Mouse (Mus musculus): Measurements from ENCODE around the gene Abca13.
"Not testable (repeated sequence)": the region's sequence is repeated elsewhere in the genome, so short reads cannot be mapped to it uniquely, and the experiment has no call there.

The Abca13 gene

DNA sequence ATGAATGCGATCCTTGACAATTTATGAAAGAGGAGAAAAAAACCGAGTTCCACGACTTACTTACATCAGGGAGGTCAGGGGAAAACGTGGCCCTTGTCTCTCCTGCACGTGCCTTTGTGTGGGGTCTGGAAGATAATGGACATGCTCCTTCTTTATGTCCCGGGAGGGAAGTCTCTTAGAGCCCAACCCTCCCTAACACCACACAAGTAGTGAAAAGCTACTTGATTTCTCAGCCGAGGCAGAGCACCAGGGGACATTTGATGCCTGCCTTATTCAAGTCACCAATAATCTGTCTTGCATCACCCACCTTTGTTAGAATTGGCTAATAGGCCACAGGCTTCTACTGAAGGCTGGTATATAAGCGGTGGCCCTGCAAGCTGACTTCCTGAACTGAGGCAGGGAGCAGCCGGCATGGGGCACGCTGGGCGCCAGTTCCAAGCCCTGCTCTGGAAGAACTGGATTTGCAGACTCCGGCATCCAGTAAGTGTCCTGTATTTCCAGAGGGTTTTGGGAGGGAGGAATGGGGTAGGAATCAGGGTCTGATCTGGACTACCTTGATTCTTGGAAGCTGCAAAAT lies at the start of gene Abca13:
TSS of gene Abca13 (plus strand) at position 388 of the 577 bp plus-strand sequence.
- no peak for DNase-seq (ENCODE audit: low read depth, low spot score)

DNA sequence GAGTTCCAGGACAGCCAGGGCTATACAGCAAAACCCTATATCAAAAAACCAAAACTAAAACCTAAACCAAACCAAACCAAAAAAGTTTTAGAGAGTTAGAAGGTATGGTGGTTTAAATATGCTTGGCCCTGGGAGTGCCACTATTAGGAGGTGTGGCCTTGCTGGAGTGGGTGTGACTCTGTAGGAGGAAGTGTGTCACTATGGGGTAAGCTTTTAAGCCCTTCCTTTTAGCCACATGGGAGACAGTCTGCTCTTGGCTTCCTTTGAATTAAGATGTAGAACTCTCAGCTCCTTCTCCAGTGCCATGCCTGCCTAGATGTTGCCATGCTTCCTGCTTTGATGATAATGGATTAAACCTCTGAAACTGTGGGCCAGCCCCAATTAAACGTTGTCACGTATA lies 46.6 kb upstream of the Abca13 start:
- no peak for DNase-seq (ENCODE audit: low read depth, low spot score)

DNA sequence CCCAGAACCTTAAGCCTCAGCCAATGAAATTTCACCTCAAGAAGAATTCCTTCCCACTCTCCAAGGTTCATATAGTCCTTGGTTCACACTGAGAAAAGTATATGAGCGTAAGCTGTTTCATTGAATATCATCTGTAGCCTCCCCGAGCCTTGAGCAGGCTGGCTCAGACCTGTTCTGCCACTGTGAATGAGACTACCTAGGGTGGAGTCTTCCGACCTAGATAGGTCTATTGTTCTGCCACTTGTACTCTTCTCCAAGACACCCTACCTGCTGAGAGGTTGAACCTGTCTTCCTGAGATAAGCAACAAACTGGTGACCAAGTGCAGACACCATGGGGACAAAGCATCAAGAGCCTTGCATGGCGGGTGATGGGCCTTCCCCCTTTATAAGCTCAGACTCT lies 45.6 kb upstream of the Abca13 start:
- no peak for DNase-seq (ENCODE audit: low read depth, low spot score)

DNA sequence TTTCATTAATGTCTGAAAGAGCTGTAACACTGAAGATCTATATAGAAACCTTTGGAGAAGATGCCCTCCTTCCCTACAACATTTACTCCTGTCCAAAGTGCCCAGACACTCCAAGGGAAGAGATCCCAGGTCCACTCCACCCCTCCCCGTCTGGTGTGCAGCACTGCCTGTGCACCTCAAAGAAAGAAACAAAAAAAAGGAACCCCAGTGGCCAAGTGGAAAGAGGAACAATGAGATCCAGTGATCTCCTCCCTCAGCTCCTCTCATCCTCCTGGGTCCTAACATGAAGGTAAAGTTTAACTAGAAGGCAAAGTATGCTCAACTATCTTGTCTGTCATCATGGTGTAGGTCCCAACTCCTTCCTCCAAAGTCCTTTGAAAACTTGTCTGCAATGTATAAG lies 45.1 kb upstream of the Abca13 start:
- no peak for DNase-seq (ENCODE audit: low read depth, low spot score)

DNA sequence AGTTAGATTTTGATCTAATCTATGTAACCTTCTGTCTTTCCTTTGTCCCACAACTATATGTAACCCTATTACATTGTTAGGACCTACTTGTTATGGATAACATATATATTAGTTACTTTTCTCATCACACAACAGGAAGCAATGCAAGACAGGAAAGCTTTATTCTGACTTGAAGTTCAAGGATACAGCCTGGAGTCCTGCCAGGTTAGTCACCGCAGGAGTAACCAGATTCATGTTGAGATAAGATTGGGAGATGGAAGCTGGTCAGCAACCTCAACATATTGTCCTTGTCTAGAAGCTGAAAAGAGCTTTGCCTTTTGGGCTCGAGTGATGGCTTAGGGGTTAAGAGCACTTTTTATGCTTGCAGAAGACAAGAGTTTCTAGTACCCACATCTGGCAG lies 43.5 kb upstream of the Abca13 start:
- DNase-seq (ENCODE audit: low read depth, low spot score): no peak

DNA sequence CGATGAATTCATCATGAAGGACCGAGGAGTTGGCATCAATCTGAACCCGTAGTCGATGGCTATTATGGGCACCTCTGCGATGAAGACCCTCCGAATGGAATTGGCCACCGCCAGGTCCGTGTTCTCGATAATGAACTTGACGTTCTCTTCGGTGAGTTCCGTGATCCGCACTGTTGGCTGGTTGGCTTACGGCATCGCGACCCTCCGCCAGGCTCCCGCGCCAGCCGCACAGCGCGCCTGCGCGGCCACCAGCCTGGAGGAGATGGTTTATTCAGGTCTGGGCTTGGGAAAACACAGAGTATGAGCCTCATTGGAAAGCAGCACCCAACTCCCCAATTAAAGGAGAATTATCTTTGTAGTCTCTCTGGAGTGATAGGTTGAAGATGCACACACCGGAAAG lies 41.3 kb upstream of the Abca13 start:
- DNase-seq (ENCODE audit: low read depth, low spot score): not testable (repeated sequence)

DNA sequence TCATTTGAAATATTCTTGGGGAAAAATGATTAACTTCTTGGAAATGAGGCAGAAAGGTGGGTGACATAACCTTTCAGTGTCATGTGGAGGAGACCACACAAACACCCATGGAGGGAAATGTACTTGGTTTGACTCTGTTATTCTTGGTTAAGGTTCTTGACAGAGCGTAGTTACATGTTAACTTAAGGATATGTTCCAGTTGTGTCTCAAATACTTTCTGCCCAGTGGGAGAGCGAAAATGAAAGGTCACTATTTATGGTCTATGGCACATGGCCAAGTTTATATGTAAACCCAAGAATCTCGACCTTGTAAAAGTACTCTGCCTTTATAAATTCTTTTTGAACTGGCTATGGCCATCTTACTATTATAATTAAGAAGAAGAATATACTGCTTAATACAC lies 31.8 kb upstream of the Abca13 start:
- no peak for DNase-seq (ENCODE audit: low read depth, low spot score)

DNA sequence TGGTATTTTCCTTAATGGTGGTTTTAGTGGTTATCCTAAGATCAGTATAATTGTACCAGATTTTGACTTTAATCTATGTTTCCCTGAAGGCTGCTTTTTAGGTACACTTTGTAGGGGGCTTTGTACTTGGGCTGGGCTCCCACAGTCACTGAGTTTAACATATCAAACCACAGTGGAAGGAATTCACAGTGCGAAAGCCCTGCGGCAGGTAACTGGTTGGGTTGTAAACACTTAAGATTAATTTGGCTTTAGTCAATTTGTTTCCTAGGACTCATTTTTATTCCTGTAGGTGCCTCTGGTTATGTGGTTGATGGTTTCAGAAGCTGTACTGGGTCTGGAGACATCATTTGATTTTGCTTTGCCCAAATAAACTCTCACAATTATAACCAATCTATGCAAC lies 24.4 kb upstream of the Abca13 start:
- DNase-seq (ENCODE audit: low read depth, low spot score): no peak

DNA sequence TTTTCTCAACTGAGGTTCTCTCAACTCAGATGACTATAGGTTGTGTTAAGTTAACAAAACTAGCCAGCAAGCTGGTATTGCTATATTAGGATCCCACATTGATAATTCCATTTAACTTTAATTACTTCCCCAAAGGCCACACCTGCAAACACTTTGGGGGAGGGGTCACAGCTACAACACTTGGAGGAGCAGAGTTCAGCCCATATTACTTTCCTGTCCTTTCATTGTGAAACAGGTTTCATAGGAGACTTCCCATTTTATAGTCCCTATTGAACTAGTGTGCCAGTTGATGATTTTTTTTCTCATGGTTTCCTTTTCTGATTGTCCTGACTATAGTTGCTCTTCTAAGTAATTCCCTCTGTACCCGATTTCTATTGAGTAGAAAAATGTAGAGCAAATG lies 10.3 kb upstream of the Abca13 start:
- no peak for DNase-seq (ENCODE audit: low read depth, low spot score)

DNA sequence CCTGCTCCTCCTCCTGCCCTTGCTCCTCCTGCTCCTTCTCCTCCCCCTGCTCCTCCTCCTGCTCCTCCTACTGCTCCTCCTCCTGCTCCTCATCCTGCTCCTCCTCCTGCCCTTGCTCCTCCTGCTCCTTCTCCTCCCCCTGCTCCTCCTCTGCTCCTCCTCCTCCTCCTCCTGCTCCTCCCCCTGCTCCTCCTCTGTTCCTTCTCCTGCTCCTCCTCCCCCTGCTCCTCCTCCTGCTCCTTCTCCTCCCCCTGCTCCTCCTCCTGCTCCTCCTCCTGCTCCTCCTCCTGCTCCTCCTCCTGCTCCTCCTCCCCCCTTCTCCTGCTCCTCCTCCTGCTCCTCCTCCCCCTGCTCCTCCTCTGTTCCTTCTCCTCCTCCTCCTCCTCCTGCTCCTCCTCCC lies 2.3 kb upstream of the Abca13 start:
- not testable (repeated sequence) for DNase-seq (ENCODE audit: low read depth, low spot score)

DNA sequence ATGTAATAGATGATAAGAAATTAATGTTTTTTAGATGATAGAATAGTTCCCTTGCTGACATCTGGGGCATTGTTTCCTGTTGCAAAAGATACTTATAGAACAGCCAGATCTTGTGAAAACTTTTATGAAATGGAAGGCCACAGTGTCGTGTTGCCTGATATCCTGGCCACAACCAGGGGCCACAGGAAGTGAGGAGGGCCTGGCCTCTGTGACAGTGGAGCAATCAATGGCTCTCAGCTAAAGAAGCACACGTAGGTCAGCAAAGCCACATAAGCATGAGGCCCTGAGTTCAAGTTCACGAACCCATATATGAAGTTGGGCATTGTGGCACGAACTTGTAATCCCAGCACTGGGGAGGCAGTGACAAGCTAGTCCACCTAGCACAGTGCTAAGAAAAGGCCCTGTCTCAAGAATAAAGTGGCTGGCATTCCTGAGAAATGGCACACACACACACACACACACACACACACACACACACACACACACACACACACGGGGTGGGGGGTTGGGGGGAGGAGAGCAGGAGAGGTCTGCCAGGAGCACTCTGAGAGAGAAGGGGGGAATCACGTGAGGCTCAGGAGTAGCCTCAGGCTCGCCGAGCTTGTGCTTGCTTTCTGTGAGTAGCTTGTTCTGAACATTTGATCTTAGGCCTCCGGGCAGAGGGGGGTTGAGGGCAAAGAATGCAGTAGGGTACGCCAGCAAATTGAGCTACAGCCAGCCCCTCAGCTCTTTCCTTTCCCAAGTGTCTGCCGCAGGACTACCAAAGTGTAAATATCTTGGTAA lies 779 bp upstream of the Abca13 start:
- no peak for DNase-seq (ENCODE audit: low read depth, low spot score)

DNA sequence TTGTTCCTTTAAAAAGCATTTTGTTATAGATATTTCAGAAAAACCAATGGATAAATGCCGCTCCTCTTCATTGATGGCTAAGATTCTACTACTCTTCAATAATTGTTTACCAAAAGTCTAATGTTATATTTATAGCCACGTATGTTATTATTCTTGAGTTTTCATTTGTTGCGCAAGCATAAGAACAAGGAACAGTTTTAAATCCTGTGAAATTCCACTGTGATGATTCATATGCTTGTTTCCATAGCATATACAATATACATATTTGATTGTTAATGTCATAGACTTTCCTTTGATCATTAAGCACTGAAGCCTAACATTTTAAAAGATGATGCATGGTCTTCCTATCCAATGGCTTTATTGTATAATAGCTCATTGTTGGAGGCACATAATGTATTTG lies 3.1 kb downstream of the Abca13 start:
- DNase-seq (ENCODE audit: low read depth, low spot score): no peak

DNA sequence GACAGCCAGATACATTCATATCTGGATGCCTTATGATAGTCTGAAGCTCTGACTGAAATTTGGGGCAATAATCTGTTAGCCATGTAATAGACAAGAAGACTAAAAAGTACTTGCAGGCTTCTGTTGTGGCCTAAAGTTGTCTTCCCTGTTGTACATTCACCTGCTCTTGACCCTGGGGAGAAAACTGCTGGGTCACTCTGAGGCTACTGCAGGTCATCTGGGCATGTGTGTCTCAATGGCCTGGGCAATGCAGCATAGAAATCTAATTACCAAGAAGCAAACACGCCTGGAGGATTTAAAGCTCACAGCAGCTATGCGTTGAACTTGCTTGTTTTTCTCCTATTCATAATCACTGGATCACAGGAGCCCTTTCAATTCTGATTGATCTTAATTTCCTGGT lies 8.1 kb downstream of the Abca13 start:
- no peak for DNase-seq (ENCODE audit: low read depth, low spot score)

DNA sequence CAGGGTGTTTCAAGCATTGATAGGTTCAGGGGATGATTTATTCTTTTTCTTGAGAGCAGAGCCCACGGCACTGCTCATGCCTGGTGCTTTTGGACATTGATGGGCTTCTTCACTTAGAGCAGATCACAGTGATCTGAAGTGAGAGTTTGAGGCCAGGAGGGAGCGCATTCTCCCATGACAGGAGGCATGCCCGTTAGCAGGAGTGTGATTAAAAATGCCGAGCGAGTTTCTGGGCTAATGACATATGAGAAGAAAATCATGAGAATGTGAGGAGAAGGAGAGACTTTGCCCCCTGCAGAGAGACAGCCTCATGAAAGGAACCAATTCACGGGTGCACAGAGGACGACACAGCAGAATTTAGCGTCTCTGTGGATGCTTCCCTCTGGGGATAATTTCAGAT lies 19.0 kb downstream of the Abca13 start:
- DNase-seq (ENCODE audit: low read depth, low spot score): no peak

DNA sequence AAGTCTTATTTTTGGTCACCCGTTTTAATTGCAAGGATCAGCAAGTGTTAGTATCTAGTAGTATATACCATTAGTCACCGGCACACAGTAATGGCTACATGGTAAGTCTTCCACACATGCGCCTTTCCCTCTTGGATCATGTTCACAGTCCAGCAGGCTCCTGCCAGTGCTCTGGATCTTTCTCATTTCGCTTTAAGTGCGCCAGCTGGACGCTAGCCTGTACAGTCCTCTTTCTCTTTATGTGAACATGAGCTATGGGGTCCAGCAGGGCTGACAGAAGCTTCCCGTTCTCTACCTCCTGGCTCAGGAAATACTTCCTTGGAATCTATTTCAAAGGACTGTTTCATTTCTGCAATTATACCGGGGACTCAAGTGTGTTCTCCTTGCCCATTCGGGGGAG lies 21.8 kb downstream of the Abca13 start:
- DNase-seq (ENCODE audit: low read depth, low spot score): no peak

DNA sequence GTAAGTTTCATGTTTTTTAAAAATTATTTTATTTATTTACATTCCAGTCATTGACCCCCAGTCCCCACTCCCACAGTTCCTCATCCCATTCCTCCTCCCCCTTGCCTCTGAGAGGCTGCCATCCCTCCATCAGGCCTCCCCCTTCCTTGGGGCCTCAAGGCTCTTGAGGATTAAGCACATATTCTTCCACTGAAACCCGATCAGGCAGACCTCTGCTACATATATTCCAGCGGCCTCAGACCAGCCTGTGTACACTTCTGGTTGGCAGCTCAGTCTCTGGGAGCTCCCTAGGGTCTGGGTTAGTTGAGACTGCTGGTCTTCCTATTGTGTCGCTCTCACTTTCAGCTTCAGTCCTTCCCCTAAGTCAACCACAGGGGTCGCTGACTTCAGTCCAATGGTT lies 24.5 kb downstream of the Abca13 start:
- no peak for DNase-seq (ENCODE audit: low read depth, low spot score)

DNA sequence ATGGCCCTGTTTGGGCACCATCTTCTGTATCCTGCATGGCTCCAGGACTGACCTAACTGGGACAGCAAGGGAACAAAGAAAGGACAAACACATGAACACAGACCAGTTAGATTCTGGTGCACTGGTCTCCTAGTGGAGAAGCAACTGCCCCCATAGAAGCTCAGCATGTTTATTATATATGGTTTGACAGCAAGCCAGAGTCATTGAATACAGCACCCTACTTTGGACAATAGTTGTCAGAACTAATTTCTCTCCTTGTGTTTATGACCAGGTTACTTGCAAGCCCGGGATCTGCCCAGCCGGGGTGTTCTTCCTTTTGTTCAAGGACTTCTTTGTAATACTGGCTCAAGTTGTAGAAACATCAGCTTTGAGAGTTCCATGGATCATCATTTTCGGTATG lies 28.8 kb downstream of the Abca13 start:
- DNase-seq (ENCODE audit: low read depth, low spot score): no peak

DNA sequence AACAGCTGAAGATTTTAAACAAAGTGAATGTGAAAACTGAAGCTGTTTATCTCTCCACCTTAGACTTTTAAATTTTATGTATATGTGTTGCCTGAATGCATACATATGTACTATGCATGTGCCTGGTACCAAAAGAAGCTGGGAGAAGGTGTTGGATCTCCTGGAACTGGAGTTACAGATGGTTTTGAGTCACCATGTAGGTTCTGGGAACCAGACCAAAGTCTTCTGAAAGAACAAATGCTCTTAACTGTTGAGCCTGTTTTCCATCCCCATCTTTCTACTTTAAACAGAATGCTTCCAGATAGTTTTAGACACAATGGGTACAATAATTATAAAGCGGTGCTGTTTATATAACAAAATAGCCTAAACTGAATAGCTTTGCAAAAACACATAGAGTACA lies 29.9 kb downstream of the Abca13 start:
- DNase-seq (ENCODE audit: low read depth, low spot score): no peak

DNA sequence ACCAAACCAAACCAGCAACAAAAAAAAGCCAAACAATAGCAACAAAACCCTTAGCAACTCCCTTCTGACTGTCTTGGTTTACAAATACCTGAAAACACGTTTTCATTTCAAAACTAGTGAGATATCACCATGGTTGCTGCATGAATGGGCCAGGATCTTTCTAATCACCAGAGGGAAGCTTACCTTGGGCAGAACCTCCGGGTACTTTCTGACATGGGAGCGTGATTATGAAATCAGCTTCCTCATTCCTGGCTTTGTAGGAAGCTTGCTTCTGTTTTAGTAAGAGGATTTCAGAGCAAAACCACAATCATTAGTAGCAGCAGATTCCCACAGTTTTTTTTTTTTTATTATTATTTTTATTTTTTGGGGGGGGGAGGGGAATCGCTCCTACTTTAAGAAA lies 34.7 kb downstream of the Abca13 start:
- DNase-seq (ENCODE audit: low read depth, low spot score): no peak

DNA sequence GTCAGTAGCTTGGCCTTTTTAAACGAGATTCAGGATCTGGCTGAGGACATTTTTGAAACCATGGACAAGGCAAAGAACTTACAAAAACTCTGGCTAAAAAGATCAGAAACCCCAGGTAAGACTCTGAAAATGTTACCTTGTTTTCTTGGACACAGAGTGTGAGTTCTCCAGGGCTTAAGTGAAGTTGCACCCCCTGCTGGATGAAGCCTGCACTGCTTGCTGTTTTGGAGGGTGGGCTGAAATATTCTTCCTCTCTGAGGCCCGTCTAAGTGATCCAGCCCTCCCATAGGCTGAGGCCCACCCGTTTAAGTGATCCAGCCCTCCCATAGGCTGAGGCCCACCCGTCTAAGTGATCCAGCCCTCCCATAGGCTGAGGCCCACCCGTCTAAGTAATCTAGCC lies 57.9 kb downstream of the Abca13 start:
- DNase-seq (ENCODE audit: low read depth, low spot score): not testable (repeated sequence)

DNA sequence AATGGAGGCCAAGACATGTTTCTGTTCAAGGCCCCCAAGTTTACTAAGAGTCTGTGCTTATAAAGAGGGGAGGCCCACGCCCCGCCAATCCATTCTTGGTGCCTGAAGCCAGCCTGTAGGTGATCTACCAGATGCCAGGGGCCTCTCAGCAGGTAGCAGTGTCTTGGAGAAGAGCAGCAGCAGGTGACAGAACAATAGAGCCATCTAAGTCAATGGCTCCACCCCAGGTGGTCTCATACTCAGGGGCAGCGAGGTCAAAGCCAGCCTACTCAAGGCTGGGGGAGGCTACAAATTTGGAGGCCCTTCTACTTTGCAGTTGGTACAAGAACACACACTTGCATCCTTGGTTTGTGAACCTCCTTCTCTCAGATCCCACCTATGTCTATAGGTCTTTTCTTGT lies 71.3 kb downstream of the Abca13 start:
- not testable (repeated sequence) for DNase-seq (ENCODE audit: low read depth, low spot score)

DNA sequence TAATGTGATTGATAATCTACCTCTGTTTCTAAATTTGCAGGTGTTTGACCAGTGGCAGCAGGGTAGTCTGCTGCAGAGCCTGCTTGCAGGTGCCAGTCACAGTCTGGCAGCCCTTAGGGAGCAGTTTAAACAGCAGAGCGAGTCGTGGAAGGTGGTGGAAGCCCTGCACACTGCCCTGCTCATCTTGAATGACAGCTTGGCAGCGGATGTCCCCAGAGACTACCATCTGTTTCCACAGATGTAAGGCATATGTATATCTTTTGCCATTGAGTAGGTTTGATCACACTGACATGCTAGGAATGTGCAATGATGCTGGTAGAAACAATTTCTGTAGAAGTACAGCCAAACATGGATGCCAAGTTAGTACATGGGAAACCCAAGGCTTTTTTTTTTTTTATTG lies 77.3 kb downstream of the Abca13 start:
- DNase-seq (ENCODE audit: low read depth, low spot score): no peak

DNA sequence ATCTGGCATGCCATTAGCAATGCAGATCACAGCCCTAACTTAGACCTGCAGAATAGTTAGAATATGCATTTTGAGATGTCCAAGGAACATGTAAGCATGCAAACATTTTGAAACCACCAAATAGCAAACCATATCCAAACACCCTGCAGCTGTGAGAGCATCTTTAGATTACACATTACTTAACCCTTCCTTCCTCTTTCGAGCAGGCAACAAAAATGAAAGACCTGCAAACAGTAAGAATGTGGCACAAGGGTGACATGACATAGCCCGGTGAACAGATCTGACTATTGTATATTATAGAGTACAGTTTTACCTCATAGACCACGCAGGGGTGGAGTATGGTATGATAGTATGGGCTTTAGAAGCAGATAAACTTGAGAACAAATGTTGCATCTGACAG lies 93.5 kb downstream of the Abca13 start:
- no peak for DNase-seq (ENCODE audit: low read depth, low spot score)

DNA sequence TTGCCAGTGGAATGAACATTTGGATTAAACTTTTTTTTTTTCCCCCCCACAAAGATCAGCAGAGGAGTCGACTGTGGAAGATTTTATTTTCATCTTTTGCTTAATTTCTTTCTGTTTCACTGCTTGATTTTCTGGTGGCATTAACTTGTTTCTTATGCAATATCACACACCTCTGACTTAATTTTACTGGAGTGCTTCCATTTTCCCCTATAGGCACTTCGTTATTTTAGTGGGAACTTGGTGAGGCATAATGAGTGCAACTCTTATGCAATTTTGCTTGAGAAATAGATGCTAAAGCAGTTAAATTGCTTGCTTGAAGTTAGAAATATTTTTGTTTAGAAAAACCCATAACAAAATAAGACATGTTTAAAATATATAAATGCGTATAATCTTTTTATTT lies 94.0 kb downstream of the Abca13 start:
- DNase-seq (ENCODE audit: low read depth, low spot score): no peak

All from brain, embryonic 18.5 days (tissue).